In genomic region chr3:96196437-96197128, GRCm38 (mm10) we compare ENCODE assay signal across 8 mouse cellular contexts. TPM values are rescaled to one million over a fixed set of nuclear protein-coding genes. Genes with fewer than 3 reads are reported as not detected.
DNase-seq lines count a peak whose midpoint lies in the region; ATAC-seq and TF ChIP-seq lines count a peak whose summit lies in the region.

No protein-coding gene starts in this region.

- peak overlapping the region; percentile 94 for H3K4me3 ChIP-seq in gastrocnemius, adult 2 months
- H3K4me3 ChIP-seq in forebrain, embryonic 10.5 days = peak overlapping the region; percentile 79
- peak overlapping the region; percentile 74 for H3K4me3 ChIP-seq in liver, embryonic 13.5 days (replicated peaks)

- H3K27me3 ChIP-seq in forebrain, embryonic 10.5 days (ENCODE audit: poor library complexity, severe bottlenecking) = peaks cover 9% of the 10 kb centered on the region
- peaks cover 11% of the 10 kb centered on the region; the same call in 1 of the 2 replicates for H3K27me3 ChIP-seq in liver, embryonic 13.5 days

- no peak for DNase-seq in gastrocnemius, adult 2 months
- DNase-seq in gastrocnemius, adult 18-20 months (ENCODE audit: low spot score) = no peak
- DNase-seq in A20 (ENCODE audit: low read depth, low spot score) (peak; percentile 43), MN1 (ENCODE audit: low spot score) (no peak)
- no peak for DNase-seq in forebrain, embryonic 10.5 days (ENCODE audit: extremely low spot score, low spot score)
- DNase-seq in liver, embryonic 13.5 days = peak; percentile 15
- DNase-seq in adrenal gland, postnatal 14 days = no peak
- no peak for DNase-seq in kidney, postnatal 4 days

- peak overlapping the region; percentile 89 for H3K9ac ChIP-seq in liver, embryonic 13.5 days

- peaks cover 30% of the 10 kb centered on the region for H3K4me1 ChIP-seq in forebrain, embryonic 10.5 days
- peaks cover 30% of the 10 kb centered on the region for H3K4me1 ChIP-seq in liver, embryonic 13.5 days (replicated peaks)

- WGBS in forebrain, embryonic 10.5 days = 21% methylated on average over 27 of the region's 27 CpGs
- WGBS in liver, embryonic 13.5 days (ENCODE audit: insufficient replicate concordance) = 15% methylated on average over 27 of the region's 27 CpGs

- peaks cover 9% of the 10 kb centered on the region for H3K36me3 ChIP-seq in forebrain, embryonic 10.5 days (replicated peaks)
- peaks cover 6% of the 10 kb centered on the region; the same call in 1 of the 2 replicates for H3K36me3 ChIP-seq in liver, embryonic 13.5 days

- H3K27ac ChIP-seq in gastrocnemius, adult 2 months = peak overlapping the region; percentile 99
- peak overlapping the region; percentile 98 for H3K27ac ChIP-seq in forebrain, embryonic 10.5 days
- H3K27ac ChIP-seq in liver, embryonic 13.5 days = peak overlapping the region; percentile 93

- ATAC-seq in liver, embryonic 13.5 days (ENCODE audit: low read depth) = no peak

- intact Hi-C loops in gastrocnemius, adult 2 months (cut with DNase I) = no loop called here

- H3K4me2 ChIP-seq in liver, embryonic 13.5 days = peak overlapping the region; percentile 99

- H3K9me3 ChIP-seq in forebrain, embryonic 10.5 days = peaks cover 5% of the 10 kb centered on the region; the same call in 1 of the 2 replicates
- peaks cover 4% of the 10 kb centered on the region for H3K9me3 ChIP-seq in liver, embryonic 13.5 days (replicated peaks)

- TF ChIP-seq CTCF in gastrocnemius, adult 2 months (IDR thresholded peaks at IDR 0.05) = no peak

RNA-seq across cellular contexts. Expression of gene Sv2a, which starts 15.6 kb away (rescaled TPM):
- total RNA-seq in gastrocnemius, adult 2 months (2021) = under 1 TPM; 0.25 to 0.26 TPM
- under 1 TPM; 0.17 to 0.21 TPM for total RNA-seq in gastrocnemius, adult 18-20 months (2021)
- 2.1 and 3.5 TPM in 2 replicates for polyA plus RNA-seq in forebrain, embryonic 10.5 days (2016; fragmentation: Nextera tagmentation; extraction: Ambion mirVana)
- 0.44 and 0.49 TPM in 2 replicates for polyA plus RNA-seq in liver, embryonic 13.5 days (2015; fragmentation: Nextera tagmentation; extraction: Ambion mirVana)
- 9.0 and 10.4 TPM in 2 replicates for total RNA-seq in adrenal gland, postnatal 14 days (2021)

RNA-seq across cellular contexts. Expression of gene Bola1, which starts 22.9 kb away (rescaled TPM):
- total RNA-seq in gastrocnemius, adult 2 months (2021) = 10 to 100 TPM; 24.5 to 29.3 TPM
- 10 to 100 TPM; 27.8 to 31.6 TPM for total RNA-seq in gastrocnemius, adult 18-20 months (2021)
- 89.3 and 93.0 TPM in 2 replicates for polyA plus RNA-seq in forebrain, embryonic 10.5 days (2016; fragmentation: Nextera tagmentation; extraction: Ambion mirVana)
- polyA plus RNA-seq in liver, embryonic 13.5 days (2015; fragmentation: Nextera tagmentation; extraction: Ambion mirVana) = 50.7 and 56.1 TPM in 2 replicates
- 33.1 and 33.2 TPM in 2 replicates for total RNA-seq in adrenal gland, postnatal 14 days (2021)

RNA-seq across cellular contexts. Expression of gene Hist2h2ab, which starts 23.1 kb away (rescaled TPM):
- 1 to 10 TPM in 1 of 2 experiments, under 1 TPM in 1; 0.87 to 1.2 TPM for total RNA-seq in gastrocnemius, adult 2 months (2021)
- 1 to 10 TPM in 1 of 2 experiments, under 1 TPM in 1; 0.62 to 1.8 TPM for total RNA-seq in gastrocnemius, adult 18-20 months (2021)
- not detected in 2 replicates for polyA plus RNA-seq in forebrain, embryonic 10.5 days (2016; fragmentation: Nextera tagmentation; extraction: Ambion mirVana)
- 0.85 TPM in 1 of 2 replicates, not detected in the other for polyA plus RNA-seq in liver, embryonic 13.5 days (2015; fragmentation: Nextera tagmentation; extraction: Ambion mirVana)
- 14.3 and 17.6 TPM in 2 replicates for total RNA-seq in adrenal gland, postnatal 14 days (2021)

RNA-seq across cellular contexts. Expression of gene Hist2h2ac, which starts 24.1 kb away (rescaled TPM):
- total RNA-seq in gastrocnemius, adult 2 months (2021) = 10 to 100 TPM in 1 of 2 experiments, 1 to 10 TPM in 1; 8.4 to 10.2 TPM
- 10 to 100 TPM in 1 of 2 experiments, 1 to 10 TPM in 1; 6.7 to 12.5 TPM for total RNA-seq in gastrocnemius, adult 18-20 months (2021)
- 11.3 and 12.6 TPM in 2 replicates for polyA plus RNA-seq in forebrain, embryonic 10.5 days (2016; fragmentation: Nextera tagmentation; extraction: Ambion mirVana)
- 12.9 and 19.8 TPM in 2 replicates for polyA plus RNA-seq in liver, embryonic 13.5 days (2015; fragmentation: Nextera tagmentation; extraction: Ambion mirVana)
- 128 and 146 TPM in 2 replicates for total RNA-seq in adrenal gland, postnatal 14 days (2021)

RNA-seq across cellular contexts. Expression of gene Hist2h2be, which starts 24.3 kb away (rescaled TPM):
- 1 to 10 TPM; 5.2 to 6.1 TPM for total RNA-seq in gastrocnemius, adult 2 months (2021)
- 1 to 10 TPM; 4.2 to 6.2 TPM for total RNA-seq in gastrocnemius, adult 18-20 months (2021)
- polyA plus RNA-seq in forebrain, embryonic 10.5 days (2016; fragmentation: Nextera tagmentation; extraction: Ambion mirVana) = 12.8 and 15.5 TPM in 2 replicates
- 5.4 and 7.9 TPM in 2 replicates for polyA plus RNA-seq in liver, embryonic 13.5 days (2015; fragmentation: Nextera tagmentation; extraction: Ambion mirVana)
- total RNA-seq in adrenal gland, postnatal 14 days (2021) = 9.0 and 12.3 TPM in 2 replicates

Comparison
In these comparisons a context has a peak if more than half of its experiments do, and no peak if none do; other contexts are left out.
1. DNase-seq: peak in A20 (single experiment) and liver, embryonic 13.5 days (single experiment); none in gastrocnemius, adult 2 months (single experiment), gastrocnemius, adult 18-20 months (single experiment), forebrain, embryonic 10.5 days (single experiment), adrenal gland, postnatal 14 days (single experiment), kidney, postnatal 4 days (0 of 2) and MN1 (single experiment).
2. Peak in every context shown above with its lines, with median percentiles within 50 percentile points of each other: H3K27ac ChIP-seq and H3K4me3 ChIP-seq.